Mouse (Mus musculus): ENCODE results near the gene Cx3cr1. TPM values are rescaled to one million over a fixed set of nuclear protein-coding genes. Genes with fewer than 3 reads are reported as not detected.
"Not testable (repeated sequence)": the region's sequence is repeated elsewhere in the genome, so short reads cannot be mapped to it uniquely, and the experiment has no call there.

The Cx3cr1 gene
- polyA plus RNA-seq, 1 experiment, result 65.4 TPM

DNA sequence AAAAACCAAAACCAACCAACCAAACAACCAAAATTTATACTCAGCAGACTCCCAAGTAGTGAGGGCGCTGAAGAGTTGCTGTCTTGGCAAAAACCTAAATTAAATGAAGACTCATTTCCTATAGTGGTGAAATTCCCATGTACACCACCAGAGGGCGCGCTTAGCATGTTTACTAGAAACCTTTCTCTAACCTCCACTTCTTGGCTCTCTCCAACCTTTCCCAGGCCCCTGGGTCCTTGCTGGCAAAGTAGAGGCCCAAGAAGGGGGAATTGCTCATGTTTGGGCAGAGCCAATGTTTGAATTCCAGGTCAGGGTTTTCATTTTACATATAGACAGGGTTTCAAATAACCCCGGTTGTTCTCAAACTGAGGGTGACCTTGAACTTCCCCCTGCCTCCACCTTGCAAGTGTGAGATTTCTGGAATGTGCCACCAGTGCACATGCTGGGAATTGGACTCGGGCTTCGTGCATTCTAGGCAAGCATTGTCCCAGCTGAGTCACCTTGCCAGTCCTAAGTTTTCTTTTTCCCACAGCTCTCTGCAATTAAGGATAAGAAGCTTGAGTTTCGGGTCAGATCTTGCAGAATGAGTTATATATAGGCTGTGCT, 49.3 kb downstream of the Cx3cr1 start:
- TF ChIP-seq CTCF (IDR thresholded peaks at IDR 0.05; ENCODE audit: low read depth, low read length) (peak; percentile 71), POLR2A (IDR thresholded peaks at IDR 0.05; ENCODE audit: borderline replicate concordance, low read depth, low read length) (no peak)
- Histone ChIP-seq H3K4me3 (ENCODE audit: insufficient read depth, low read length) (no peak overlapping the region), H3K4me1 (ENCODE audit: control insufficient read depth, insufficient read depth, low read length) (no peaks in the 10 kb centered on the region), H3K27ac (ENCODE audit: insufficient read depth, low read depth, low read length) (no peak overlapping the region)

- TF ChIP-seq POLR2A (IDR thresholded peaks at IDR 0.05; ENCODE audit: borderline replicate concordance, low read depth, low read length) (no peak), CTCF (IDR thresholded peaks at IDR 0.05; ENCODE audit: low read depth, low read length) (no peak)
- Histone ChIP-seq H3K4me1 (ENCODE audit: control insufficient read depth, insufficient read depth, low read length) (peaks cover 19% of the 10 kb centered on the region), H3K27ac (ENCODE audit: insufficient read depth, low read depth, low read length) (no peak overlapping the region), H3K4me3 (ENCODE audit: insufficient read depth, low read length) (no peak overlapping the region)
Observed at GRCm38 (mm10) chr9:120016956-120017355, 52.7 kb downstream of the Cx3cr1 start.

GRCm38 (mm10) chr9:120014828-120015227, 54.9 kb downstream of the Cx3cr1 start:
- H3K4me3 ChIP-seq (ENCODE audit: insufficient read depth, low read length), result no peak overlapping the region
- H3K4me1 ChIP-seq (ENCODE audit: control insufficient read depth, insufficient read depth, low read length), result peaks cover 23% of the 10 kb centered on the region
- no peak overlapping the region for H3K27ac ChIP-seq (ENCODE audit: insufficient read depth, low read depth, low read length)
- no peak for TF ChIP-seq CTCF (IDR thresholded peaks at IDR 0.05; ENCODE audit: low read depth, low read length)
- no peak for TF ChIP-seq POLR2A (IDR thresholded peaks at IDR 0.05; ENCODE audit: borderline replicate concordance, low read depth, low read length)

- Histone ChIP-seq H3K4me3 (ENCODE audit: insufficient read depth, low read length) (no peak overlapping the region), H3K4me1 (ENCODE audit: control insufficient read depth, insufficient read depth, low read length) (peaks cover 23% of the 10 kb centered on the region), H3K27ac (ENCODE audit: insufficient read depth, low read depth, low read length) (peak overlapping the region; percentile 12; the same call in 1 of the 2 replicates)
- TF ChIP-seq CTCF (IDR thresholded peaks at IDR 0.05; ENCODE audit: low read depth, low read length), result no peak
- no peak for TF ChIP-seq POLR2A (IDR thresholded peaks at IDR 0.05; ENCODE audit: borderline replicate concordance, low read depth, low read length)
Observed at GRCm38 (mm10) chr9:120013251-120013820, 56.3 kb downstream of the Cx3cr1 start.

GRCm38 (mm10) chr9:120012781-120013180, 56.9 kb downstream of the Cx3cr1 start:
- H3K4me3 ChIP-seq (ENCODE audit: insufficient read depth, low read length), result no peak overlapping the region
- TF ChIP-seq CTCF (IDR thresholded peaks at IDR 0.05; ENCODE audit: low read depth, low read length) (no peak), POLR2A (IDR thresholded peaks at IDR 0.05; ENCODE audit: borderline replicate concordance, low read depth, low read length) (no peak)
- H3K27ac ChIP-seq (ENCODE audit: insufficient read depth, low read depth, low read length), result peak overlapping the region; percentile 12; the same call in 1 of the 2 replicates
- peaks cover 23% of the 10 kb centered on the region for H3K4me1 ChIP-seq (ENCODE audit: control insufficient read depth, insufficient read depth, low read length)

- H3K27ac ChIP-seq (ENCODE audit: insufficient read depth, low read depth, low read length); H3K4me3 ChIP-seq (ENCODE audit: insufficient read depth, low read length): not testable (repeated sequence)
- H3K4me1 ChIP-seq (ENCODE audit: control insufficient read depth, insufficient read depth, low read length), result peaks cover 23% of the 10 kb centered on the region
Observed at GRCm38 (mm10) chr9:120012161-120012560, 57.5 kb downstream of the Cx3cr1 start.

GRCm38 (mm10) chr9:120011533-120011932, 58.1 kb downstream of the Cx3cr1 start:
- Histone ChIP-seq H3K4me3 (ENCODE audit: insufficient read depth, low read length) (peak overlapping the region; percentile 39), H3K27ac (ENCODE audit: insufficient read depth, low read depth, low read length) (no peak overlapping the region), H3K4me1 (ENCODE audit: control insufficient read depth, insufficient read depth, low read length) (peaks cover 23% of the 10 kb centered on the region)
- no peak for TF ChIP-seq CTCF (IDR thresholded peaks at IDR 0.05; ENCODE audit: low read depth, low read length)
- no peak for TF ChIP-seq POLR2A (IDR thresholded peaks at IDR 0.05; ENCODE audit: borderline replicate concordance, low read depth, low read length)

GRCm38 (mm10) chr9:120010781-120011511, 58.7 kb downstream of the Cx3cr1 start:
- Histone ChIP-seq H3K4me1 (ENCODE audit: control insufficient read depth, insufficient read depth, low read length) (peaks cover 23% of the 10 kb centered on the region), H3K27ac (ENCODE audit: insufficient read depth, low read depth, low read length) (no peak overlapping the region), H3K4me3 (ENCODE audit: insufficient read depth, low read length) (peak overlapping the region; percentile 39)
- no peak for TF ChIP-seq POLR2A (IDR thresholded peaks at IDR 0.05; ENCODE audit: borderline replicate concordance, low read depth, low read length)
- TF ChIP-seq CTCF (IDR thresholded peaks at IDR 0.05; ENCODE audit: low read depth, low read length), result no peak

DNA sequence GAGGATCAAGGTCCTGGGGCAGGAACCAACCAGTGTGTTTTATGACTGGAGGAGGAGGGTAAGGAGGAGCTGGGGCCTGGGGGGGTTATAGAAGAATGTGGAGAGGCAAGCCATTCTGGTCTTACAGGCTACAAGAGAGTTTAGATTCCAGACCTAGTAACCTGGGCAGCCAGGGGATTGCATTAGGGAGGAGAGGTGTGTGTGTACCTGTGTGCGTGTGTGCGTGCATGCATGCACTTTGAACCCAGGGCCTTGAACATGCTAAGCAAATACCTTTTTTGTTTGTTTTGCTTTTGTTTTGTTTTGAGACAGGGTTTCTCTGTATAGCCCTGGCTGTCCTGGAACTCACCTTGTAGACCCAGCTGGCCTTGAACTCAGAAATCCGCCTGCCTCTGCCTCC, 59.8 kb downstream of the Cx3cr1 start:
- H3K4me3 ChIP-seq (ENCODE audit: insufficient read depth, low read length), result no peak overlapping the region
- no peak for TF ChIP-seq CTCF (IDR thresholded peaks at IDR 0.05; ENCODE audit: low read depth, low read length)
- TF ChIP-seq POLR2A (IDR thresholded peaks at IDR 0.05; ENCODE audit: borderline replicate concordance, low read depth, low read length), result no peak
- H3K4me1 ChIP-seq (ENCODE audit: control insufficient read depth, insufficient read depth, low read length), result peaks cover 23% of the 10 kb centered on the region
- no peak overlapping the region for H3K27ac ChIP-seq (ENCODE audit: insufficient read depth, low read depth, low read length)

GRCm38 (mm10) chr9:120009226-120009841, 60.3 kb downstream of the Cx3cr1 start:
- H3K27ac ChIP-seq (ENCODE audit: insufficient read depth, low read depth, low read length), result no peak overlapping the region
- no peak for TF ChIP-seq CTCF (IDR thresholded peaks at IDR 0.05; ENCODE audit: low read depth, low read length)
- no peak for TF ChIP-seq POLR2A (IDR thresholded peaks at IDR 0.05; ENCODE audit: borderline replicate concordance, low read depth, low read length)
- peaks cover 23% of the 10 kb centered on the region for H3K4me1 ChIP-seq (ENCODE audit: control insufficient read depth, insufficient read depth, low read length)
- no peak overlapping the region for H3K4me3 ChIP-seq (ENCODE audit: insufficient read depth, low read length)

All from bone marrow macrophage, adult 2 months (primary cell).